8 mouse cellular contexts compared by ENCODE assay signal in genomic region chr10:117063254-117064021, GRCm38 (mm10). TPM values are rescaled to one million over a fixed set of nuclear protein-coding genes. Genes with fewer than 3 reads are reported as not detected.
A peak's percentile ranks its signal among the peaks of the same experiment; 100 is the strongest.
DNase-seq lines count a peak whose midpoint lies in the region; ATAC-seq lines count a peak whose summit lies in the region.

Gene Cct2 (minus strand): TSS chr10:117063814.

- peaks cover 38% of the 10 kb centered on the region for H3K36me3 ChIP-seq in megakaryocyte, embryonic 14.5 days (replicated peaks; ENCODE audit: low read length)

- peak; percentile 99 for DNase-seq in ZHBTc4 (ENCODE audit: low read depth, low spot score)
- peak; percentile 78 to 86 for DNase-seq in gastrocnemius, adult 8-10 months (ENCODE audit: low spot score in 2 of 2)
- peak; percentile 87 for DNase-seq in hindlimb bud, embryonic 11.5 days (ENCODE audit: extremely low spot score, low read depth, low spot score)
- peak; percentile 75 to 85 for DNase-seq in left cerebral cortex, adult 8-10 months (ENCODE audit: low spot score in 2 of 2)
- DNase-seq in right cerebral cortex, postnatal 10 days (ENCODE audit: low spot score in 2 of 2), result peak; percentile 94 to 96
- peak; percentile 83 for DNase-seq in urinary bladder, postnatal 25 days (ENCODE audit: low spot score)

- H3K4me3 ChIP-seq in megakaryocyte, embryonic 14.5 days (replicated peaks), result peak within 1 kb of the TSS; percentile 100

- ATAC-seq in common myeloid progenitor, adult 5-6 weeks (replicated peaks; ENCODE audit: low read depth, poor library complexity, severe bottlenecking), result peak; percentile 85

- peaks cover 54% of the 10 kb centered on the region for H3K4me1 ChIP-seq in megakaryocyte, embryonic 14.5 days

- no peaks in the 10 kb centered on the region for H3K27me3 ChIP-seq in megakaryocyte, embryonic 14.5 days (replicated peaks)

- no peaks in the 10 kb centered on the region for H3K9me3 ChIP-seq in megakaryocyte, embryonic 14.5 days

RNA-seq across cellular contexts. Expression of gene Cct2, which starts in this region (rescaled TPM):
- 664 and 671 TPM in 2 replicates for total RNA-seq in common myeloid progenitor, adult 5-6 weeks (2017)
- 100 to 1,000 TPM; 109 to 146 (median 117) TPM for total RNA-seq in gastrocnemius, adult 8-10 months (2022)
- total RNA-seq in left cerebral cortex, adult 8-10 months (2022), result 100 to 1,000 TPM; 148 to 155 (median 154) TPM
- polyA plus RNA-seq in megakaryocyte, embryonic 14.5 days (2012; ENCODE audit: insufficient read depth, low replicate concordance), result 3.6 and 19.1 TPM in 2 replicates

Comparison
In these comparisons a context has a peak if more than half of its experiments do, and no peak if none do; other contexts are left out.
1. Peak in every context shown above with its lines: DNase-seq, ATAC-seq and H3K4me3 ChIP-seq.